Mouse (Mus musculus): ENCODE results near the gene Ankrd24. TPM values are rescaled to one million over a fixed set of nuclear protein-coding genes. Genes with fewer than 3 reads are reported as not detected.

Gene Ankrd24
- 3.9 and 4.1 TPM in 2 replicates for polyA plus RNA-seq (2014; fragmentation: Nextera tagmentation; extraction: Ambion mirVana)

GRCm38 (mm10) chr10:81628390-81628789, at the start of gene Ankrd24:
TSS of gene Ankrd24 (plus strand) at chr10:81628540.
- Histone ChIP-seq H3K27me3 (ENCODE audit: control insufficient read depth, insufficient read depth, low read length) (no peaks in the 10 kb centered on the region), H3K4me3 (ENCODE audit: low read depth, low read length) (peak within 1 kb of the TSS; percentile 71), H3K9me3 (ENCODE audit: control insufficient read depth, low read length) (no peaks in the 10 kb centered on the region), H3K36me3 (ENCODE audit: control insufficient read depth, insufficient read depth, low read length) (no peaks in the 10 kb centered on the region; the same call in 1 of the 2 replicates), H3K27ac (ENCODE audit: low read depth, low read length) (peak within 1 kb of the TSS; percentile 82), H3K4me1 (replicated peaks; ENCODE audit: control insufficient read depth, insufficient read depth, low read length) (peaks cover 8% of the 10 kb centered on the region), H3K4me2 (ENCODE audit: low read depth, low read length, severe bottlenecking) (peak within 1 kb of the TSS; percentile 80), H3K9ac (ENCODE audit: low read length) (peak within 1 kb of the TSS; percentile 85)
- DNase-seq (ENCODE audit: low spot score), result no peak
- ATAC-seq (replicated peaks; ENCODE audit: low FRiP score), result no peak
- WGBS, result 83% methylated on average over 16 of the region's 16 CpGs

GRCm38 (mm10) chr10:81579967-81580366, 48.4 kb upstream of the Ankrd24 start:
- no peak for DNase-seq (ENCODE audit: low spot score)
- no peaks in the 10 kb centered on the region for H3K9me3 ChIP-seq (ENCODE audit: control insufficient read depth, low read length)
- no peak overlapping the region for H3K9ac ChIP-seq (ENCODE audit: low read length)
- H3K4me2 ChIP-seq (ENCODE audit: low read depth, low read length, severe bottlenecking), result no peak overlapping the region
- peaks cover 13% of the 10 kb centered on the region for H3K4me1 ChIP-seq (replicated peaks; ENCODE audit: control insufficient read depth, insufficient read depth, low read length)
- H3K4me3 ChIP-seq (ENCODE audit: low read depth, low read length), result no peak overlapping the region
- no peak overlapping the region for H3K27ac ChIP-seq (ENCODE audit: low read depth, low read length)
- H3K36me3 ChIP-seq (ENCODE audit: control insufficient read depth, insufficient read depth, low read length), result no peaks in the 10 kb centered on the region
- WGBS, result 60% methylated on average over 4 of the region's 4 CpGs
- H3K27me3 ChIP-seq (ENCODE audit: control insufficient read depth, insufficient read depth, low read length), result peaks cover 33% of the 10 kb centered on the region
- ATAC-seq (replicated peaks; ENCODE audit: low FRiP score), result no peak

GRCm38 (mm10) chr10:81580441-81581070, 47.8 kb upstream of the Ankrd24 start:
- Histone ChIP-seq H3K27ac (ENCODE audit: low read depth, low read length) (no peak overlapping the region), H3K4me1 (replicated peaks; ENCODE audit: control insufficient read depth, insufficient read depth, low read length) (peaks cover 9% of the 10 kb centered on the region), H3K27me3 (ENCODE audit: control insufficient read depth, insufficient read depth, low read length) (peaks cover 27% of the 10 kb centered on the region), H3K4me3 (ENCODE audit: low read depth, low read length) (no peak overlapping the region), H3K36me3 (ENCODE audit: control insufficient read depth, insufficient read depth, low read length) (no peaks in the 10 kb centered on the region), H3K4me2 (ENCODE audit: low read depth, low read length, severe bottlenecking) (no peak overlapping the region), H3K9ac (ENCODE audit: low read length) (no peak overlapping the region), H3K9me3 (ENCODE audit: control insufficient read depth, low read length) (no peaks in the 10 kb centered on the region)
- WGBS, result 63% methylated on average over 25 of the region's 25 CpGs
- no peak for DNase-seq (ENCODE audit: low spot score)
- no peak for ATAC-seq (replicated peaks; ENCODE audit: low FRiP score)

- Histone ChIP-seq H3K27ac (ENCODE audit: low read depth, low read length) (no peak overlapping the region), H3K27me3 (ENCODE audit: control insufficient read depth, insufficient read depth, low read length) (peaks cover 12% of the 10 kb centered on the region; the same call in 1 of the 2 replicates), H3K4me2 (ENCODE audit: low read depth, low read length, severe bottlenecking) (no peak overlapping the region), H3K36me3 (ENCODE audit: control insufficient read depth, insufficient read depth, low read length) (no peaks in the 10 kb centered on the region), H3K9ac (ENCODE audit: low read length) (no peak overlapping the region), H3K4me1 (replicated peaks; ENCODE audit: control insufficient read depth, insufficient read depth, low read length) (peaks cover 4% of the 10 kb centered on the region; the same call in 1 of the 2 replicates), H3K4me3 (ENCODE audit: low read depth, low read length) (no peak overlapping the region), H3K9me3 (ENCODE audit: control insufficient read depth, low read length) (no peaks in the 10 kb centered on the region)
- 52% methylated on average over 6 of the region's 6 CpGs for WGBS
- no peak for ATAC-seq (replicated peaks; ENCODE audit: low FRiP score)
- no peak for DNase-seq (ENCODE audit: low spot score)
These were observed 45.0 kb upstream of the Ankrd24 start for GRCm38 (mm10) chr10:81583347-81583746.

- WGBS, result 62% methylated on average over 7 of the region's 7 CpGs
- no peak overlapping the region for H3K9ac ChIP-seq (ENCODE audit: low read length)
- DNase-seq (ENCODE audit: low spot score), result no peak
- H3K4me3 ChIP-seq (ENCODE audit: low read depth, low read length), result no peak overlapping the region
- peaks cover 4% of the 10 kb centered on the region for H3K27me3 ChIP-seq (ENCODE audit: control insufficient read depth, insufficient read depth, low read length)
- no peaks in the 10 kb centered on the region for H3K9me3 ChIP-seq (ENCODE audit: control insufficient read depth, low read length)
- H3K4me2 ChIP-seq (ENCODE audit: low read depth, low read length, severe bottlenecking), result no peak overlapping the region
- ATAC-seq (replicated peaks; ENCODE audit: low FRiP score), result no peak
- no peaks in the 10 kb centered on the region for H3K4me1 ChIP-seq (replicated peaks; ENCODE audit: control insufficient read depth, insufficient read depth, low read length)
- H3K36me3 ChIP-seq (ENCODE audit: control insufficient read depth, insufficient read depth, low read length), result no peaks in the 10 kb centered on the region
- no peak overlapping the region for H3K27ac ChIP-seq (ENCODE audit: low read depth, low read length)
These were observed 39.6 kb upstream of the Ankrd24 start for GRCm38 (mm10) chr10:81588739-81589138.

- no peak overlapping the region for H3K4me3 ChIP-seq (ENCODE audit: low read depth, low read length)
- no peak overlapping the region for H3K9ac ChIP-seq (ENCODE audit: low read length)
- DNase-seq (ENCODE audit: low spot score) (no peak), ATAC-seq (replicated peaks; ENCODE audit: low FRiP score) (no peak)
- no peaks in the 10 kb centered on the region for H3K9me3 ChIP-seq (ENCODE audit: control insufficient read depth, low read length)
- no peaks in the 10 kb centered on the region for H3K36me3 ChIP-seq (ENCODE audit: control insufficient read depth, insufficient read depth, low read length)
- H3K4me1 ChIP-seq (replicated peaks; ENCODE audit: control insufficient read depth, insufficient read depth, low read length), result peaks cover 11% of the 10 kb centered on the region
- WGBS, result 67% methylated on average over 9 of the region's 9 CpGs
- H3K27me3 ChIP-seq (ENCODE audit: control insufficient read depth, insufficient read depth, low read length), result peaks cover 31% of the 10 kb centered on the region
- no peak overlapping the region for H3K4me2 ChIP-seq (ENCODE audit: low read depth, low read length, severe bottlenecking)
- no peak overlapping the region for H3K27ac ChIP-seq (ENCODE audit: low read depth, low read length)
These were observed 36.5 kb upstream of the Ankrd24 start for GRCm38 (mm10) chr10:81591846-81592245.

GRCm38 (mm10) chr10:81592631-81593030, 35.7 kb upstream of the Ankrd24 start:
- DNase-seq (ENCODE audit: low spot score), result no peak
- Histone ChIP-seq H3K27ac (ENCODE audit: low read depth, low read length) (no peak overlapping the region), H3K4me3 (ENCODE audit: low read depth, low read length) (no peak overlapping the region), H3K4me2 (ENCODE audit: low read depth, low read length, severe bottlenecking) (no peak overlapping the region), H3K4me1 (replicated peaks; ENCODE audit: control insufficient read depth, insufficient read depth, low read length) (peaks cover 17% of the 10 kb centered on the region), H3K9ac (ENCODE audit: low read length) (no peak overlapping the region), H3K36me3 (ENCODE audit: control insufficient read depth, insufficient read depth, low read length) (no peaks in the 10 kb centered on the region), H3K27me3 (ENCODE audit: control insufficient read depth, insufficient read depth, low read length) (peaks cover 36% of the 10 kb centered on the region), H3K9me3 (ENCODE audit: control insufficient read depth, low read length) (no peaks in the 10 kb centered on the region)
- WGBS, result 79% methylated on average over 7 of the region's 7 CpGs
- no peak for ATAC-seq (replicated peaks; ENCODE audit: low FRiP score)

GRCm38 (mm10) chr10:81593223-81593622, 35.1 kb upstream of the Ankrd24 start:
- H3K4me1 ChIP-seq (replicated peaks; ENCODE audit: control insufficient read depth, insufficient read depth, low read length), result peaks cover 17% of the 10 kb centered on the region
- 60% methylated on average over 4 of the region's 4 CpGs for WGBS
- no peak overlapping the region for H3K4me2 ChIP-seq (ENCODE audit: low read depth, low read length, severe bottlenecking)
- no peak overlapping the region for H3K4me3 ChIP-seq (ENCODE audit: low read depth, low read length)
- DNase-seq (ENCODE audit: low spot score) (no peak), ATAC-seq (replicated peaks; ENCODE audit: low FRiP score) (no peak)
- H3K27ac ChIP-seq (ENCODE audit: low read depth, low read length), result no peak overlapping the region
- H3K36me3 ChIP-seq (ENCODE audit: control insufficient read depth, insufficient read depth, low read length), result no peaks in the 10 kb centered on the region
- peaks cover 40% of the 10 kb centered on the region for H3K27me3 ChIP-seq (ENCODE audit: control insufficient read depth, insufficient read depth, low read length)
- H3K9me3 ChIP-seq (ENCODE audit: control insufficient read depth, low read length), result no peaks in the 10 kb centered on the region
- no peak overlapping the region for H3K9ac ChIP-seq (ENCODE audit: low read length)

- ATAC-seq (replicated peaks; ENCODE audit: low FRiP score) (no peak), DNase-seq (ENCODE audit: low spot score) (no peak)
- H3K4me3 ChIP-seq (ENCODE audit: low read depth, low read length), result no peak overlapping the region
- H3K9ac ChIP-seq (ENCODE audit: low read length), result no peak overlapping the region
- H3K36me3 ChIP-seq (ENCODE audit: control insufficient read depth, insufficient read depth, low read length), result no peaks in the 10 kb centered on the region
- H3K4me2 ChIP-seq (ENCODE audit: low read depth, low read length, severe bottlenecking), result no peak overlapping the region
- H3K4me1 ChIP-seq (replicated peaks; ENCODE audit: control insufficient read depth, insufficient read depth, low read length), result peaks cover 17% of the 10 kb centered on the region
- H3K9me3 ChIP-seq (ENCODE audit: control insufficient read depth, low read length), result no peaks in the 10 kb centered on the region
- peaks cover 47% of the 10 kb centered on the region for H3K27me3 ChIP-seq (ENCODE audit: control insufficient read depth, insufficient read depth, low read length)
- WGBS, result 76% methylated on average over 18 of the region's 18 CpGs
- no peak overlapping the region for H3K27ac ChIP-seq (ENCODE audit: low read depth, low read length)
These were observed 34.4 kb upstream of the Ankrd24 start for GRCm38 (mm10) chr10:81593935-81594334.

Data from forebrain, embryonic 11.5 days (tissue).